Mouse (Mus musculus): Measurements from ENCODE around the gene Psmg4. TPM values are rescaled to one million over a fixed set of nuclear protein-coding genes. Genes with fewer than 3 reads are reported as not detected.

The Psmg4 gene
- polyA plus RNA-seq, 1 experiment from 2014 or later = 71.1 TPM

GRCm38 (mm10) chr13:34163304-34163975 lies 676 bp downstream of the Psmg4 start:
- no peak for TF ChIP-seq CTCF (IDR thresholded peaks at IDR 0.05; ENCODE audit: low read depth)
- ATAC-seq (ENCODE audit: low FRiP score, low TSS enrichment) = peak; percentile 58; the same call in 1 of the 2 replicates
- 30% methylated on average over 12 of the region's 12 CpGs for WGBS
- no peaks in the 10 kb centered on the region for H3K27me3 ChIP-seq (ENCODE audit: control insufficient read depth, insufficient read depth, low read length)
- DNase-seq (ENCODE audit: low spot score) = no peak
- H3K27ac ChIP-seq (replicated peaks) = peak overlapping the region; percentile 94
- H3K36me3 ChIP-seq (ENCODE audit: control insufficient read depth, insufficient read depth, low read length) = no peaks in the 10 kb centered on the region; the same call in 1 of the 2 replicates
- peak overlapping the region; percentile 67 for H3K4me3 ChIP-seq (ENCODE audit: low read depth, low read length)
- H3K4me2 ChIP-seq (replicated peaks; ENCODE audit: low read depth) = peak overlapping the region; percentile 75
- no peaks in the 10 kb centered on the region for H3K9me3 ChIP-seq (ENCODE audit: control insufficient read depth, low read length)
- H3K4me1 ChIP-seq (replicated peaks; ENCODE audit: control insufficient read depth, insufficient read depth) = no peaks in the 10 kb centered on the region
- H3K9ac ChIP-seq (ENCODE audit: low read length) = peak overlapping the region; percentile 82

- no peaks in the 10 kb centered on the region for H3K36me3 ChIP-seq (ENCODE audit: control insufficient read depth, insufficient read depth, low read length)
Observed at GRCm38 (mm10) chr13:34174025-34174424, 11.3 kb downstream of the Psmg4 start.

GRCm38 (mm10) chr13:34181624-34182023 lies 18.9 kb downstream of the Psmg4 start:
- 81% methylated on average over 5 of the region's 5 CpGs for WGBS

More at GRCm38 (mm10) chr13:34174025-34174424, 11.3 kb downstream of the Psmg4 start:
- ATAC-seq (ENCODE audit: low FRiP score, low TSS enrichment) (no peak), DNase-seq (ENCODE audit: low spot score) (no peak)
- WGBS = 92% methylated on average over 6 of the region's 6 CpGs
- no peak overlapping the region for H3K4me2 ChIP-seq (replicated peaks; ENCODE audit: low read depth)
- no peaks in the 10 kb centered on the region for H3K9me3 ChIP-seq (ENCODE audit: control insufficient read depth, low read length)
- no peak for TF ChIP-seq CTCF (IDR thresholded peaks at IDR 0.05; ENCODE audit: low read depth)
- TF ChIP-seq EP300 (optimal IDR thresholded peaks at IDR 0.05) = no peak
- no peak overlapping the region for H3K27ac ChIP-seq (replicated peaks)
- H3K27me3 ChIP-seq (ENCODE audit: control insufficient read depth, insufficient read depth, low read length) = no peaks in the 10 kb centered on the region
- H3K4me3 ChIP-seq (ENCODE audit: low read depth, low read length) = no peak overlapping the region
- no peaks in the 10 kb centered on the region for H3K4me1 ChIP-seq (replicated peaks; ENCODE audit: control insufficient read depth, insufficient read depth)
- no peak overlapping the region for H3K9ac ChIP-seq (ENCODE audit: low read length)

GRCm38 (mm10) chr13:34185371-34185770 lies 22.6 kb downstream of the Psmg4 start:
- TF ChIP-seq EP300 (optimal IDR thresholded peaks at IDR 0.05) (no peak), CTCF (IDR thresholded peaks at IDR 0.05; ENCODE audit: low read depth) (no peak)

More at GRCm38 (mm10) chr13:34181624-34182023, 18.9 kb downstream of the Psmg4 start:
- TF ChIP-seq EP300 (optimal IDR thresholded peaks at IDR 0.05) (no peak), CTCF (IDR thresholded peaks at IDR 0.05; ENCODE audit: low read depth) (no peak)
- no peak overlapping the region for H3K4me3 ChIP-seq (ENCODE audit: low read depth, low read length)
- no peak overlapping the region for H3K27ac ChIP-seq (replicated peaks)
- no peaks in the 10 kb centered on the region for H3K27me3 ChIP-seq (ENCODE audit: control insufficient read depth, insufficient read depth, low read length)
- no peaks in the 10 kb centered on the region for H3K9me3 ChIP-seq (ENCODE audit: control insufficient read depth, low read length)
- no peak overlapping the region for H3K4me2 ChIP-seq (replicated peaks; ENCODE audit: low read depth)
- no peak for DNase-seq (ENCODE audit: low spot score)
- H3K36me3 ChIP-seq (ENCODE audit: control insufficient read depth, insufficient read depth, low read length) = peaks cover 4% of the 10 kb centered on the region; the same call in 1 of the 2 replicates
- H3K4me1 ChIP-seq (replicated peaks; ENCODE audit: control insufficient read depth, insufficient read depth) = no peaks in the 10 kb centered on the region
- H3K9ac ChIP-seq (ENCODE audit: low read length) = no peak overlapping the region
- ATAC-seq (ENCODE audit: low FRiP score, low TSS enrichment) = no peak

GRCm38 (mm10) chr13:34187571-34187970 lies 24.8 kb downstream of the Psmg4 start:
- DNase-seq (ENCODE audit: low spot score) (peak; percentile 69), ATAC-seq (ENCODE audit: low FRiP score, low TSS enrichment) (peak; percentile 70)
- Histone ChIP-seq H3K9ac (ENCODE audit: low read length) (no peak overlapping the region), H3K27me3 (ENCODE audit: control insufficient read depth, insufficient read depth, low read length) (no peaks in the 10 kb centered on the region), H3K36me3 (ENCODE audit: control insufficient read depth, insufficient read depth, low read length) (peaks cover 4% of the 10 kb centered on the region; the same call in 1 of the 2 replicates), H3K9me3 (ENCODE audit: control insufficient read depth, low read length) (no peaks in the 10 kb centered on the region), H3K4me1 (replicated peaks; ENCODE audit: control insufficient read depth, insufficient read depth) (no peaks in the 10 kb centered on the region), H3K4me2 (replicated peaks; ENCODE audit: low read depth) (no peak overlapping the region), H3K4me3 (ENCODE audit: low read depth, low read length) (no peak overlapping the region), H3K27ac (replicated peaks) (no peak overlapping the region)
- WGBS = 9% methylated on average over 5 of the region's 5 CpGs
- TF ChIP-seq EP300 (optimal IDR thresholded peaks at IDR 0.05) (no peak), CTCF (IDR thresholded peaks at IDR 0.05; ENCODE audit: low read depth) (peak; percentile 93)

More at GRCm38 (mm10) chr13:34185371-34185770, 22.6 kb downstream of the Psmg4 start:
- no peaks in the 10 kb centered on the region for H3K9me3 ChIP-seq (ENCODE audit: control insufficient read depth, low read length)
- H3K4me3 ChIP-seq (ENCODE audit: low read depth, low read length) = no peak overlapping the region
- no peak for ATAC-seq (ENCODE audit: low FRiP score, low TSS enrichment)
- H3K27me3 ChIP-seq (ENCODE audit: control insufficient read depth, insufficient read depth, low read length) = no peaks in the 10 kb centered on the region
- H3K36me3 ChIP-seq (ENCODE audit: control insufficient read depth, insufficient read depth, low read length) = peaks cover 4% of the 10 kb centered on the region; the same call in 1 of the 2 replicates
- DNase-seq (ENCODE audit: low spot score) = no peak
- no peaks in the 10 kb centered on the region for H3K4me1 ChIP-seq (replicated peaks; ENCODE audit: control insufficient read depth, insufficient read depth)
- no peak overlapping the region for H3K27ac ChIP-seq (replicated peaks)
- H3K4me2 ChIP-seq (replicated peaks; ENCODE audit: low read depth) = no peak overlapping the region
- no peak overlapping the region for H3K9ac ChIP-seq (ENCODE audit: low read length)
- WGBS = 86% methylated on average over 2 of the region's 2 CpGs
